Mouse (Mus musculus) G1E (cell line): ENCODE measurements around the gene Sbf2.

Experiments used
- CTCF ChIP-seq: IDR thresholded peaks from 2 replicates; pipeline ENCODE4 v1.5.1; 2012; ENCODE audit warnings: low read depth, low read length, inconsistent platforms, mixed read lengths
- GATA1 ChIP-seq: IDR thresholded peaks from 2 replicates; pipeline ENCODE4 v1.6.1; 2012; ENCODE audit warnings: borderline replicate concordance, low read length, inconsistent platforms, mixed read lengths
- POLR2AphosphoS5 ChIP-seq: IDR thresholded peaks from 2 replicates; pipeline ENCODE4 v1.6.1; 2012; ENCODE audit warnings: low read depth, low read length, inconsistent platforms; ENCODE audit not compliant: insufficient replicate concordance

- TF ChIP-seq CTCF (no peak), GATA1 (no peak), POLR2AphosphoS5 (no peak)
Observed at GRCm38 (mm10) chr7:110525090-110525775, 89.5 kb downstream of the Sbf2 start.
